Mouse (Mus musculus) right cerebral cortex, postnatal 25 days (tissue): ENCODE measurements around the gene Cnnm2.
"Not testable (repeated sequence)": the region's sequence is repeated elsewhere in the genome, so short reads cannot be mapped to it uniquely, and the experiment has no call there.

Source experiments
- DNase-seq: peaks from one replicate; pipeline ENCODE4 v3.0.0; 2022

The Cnnm2 gene

GRCm38 (mm10) chr19:46760375-46761160 is 828 bp upstream of the Cnnm2 start:
- DNase-seq: peak; percentile 84

GRCm38 (mm10) chr19:46761971-46762290 is 535 bp downstream of the Cnnm2 start:
- no peak for DNase-seq

- DNase-seq: peak; percentile 48
Measured at GRCm38 (mm10) chr19:46762291-46762991, 1.0 kb downstream of the Cnnm2 start.

GRCm38 (mm10) chr19:46762992-46763342 is 1.6 kb downstream of the Cnnm2 start:
- DNase-seq: no peak

- DNase-seq: no peak
Measured at GRCm38 (mm10) chr19:46763356-46763755, 2.0 kb downstream of the Cnnm2 start.

GRCm38 (mm10) chr19:46763932-46764762 is 2.8 kb downstream of the Cnnm2 start:
- no peak for DNase-seq

- DNase-seq: no peak
Measured at GRCm38 (mm10) chr19:46764763-46765117, 3.3 kb downstream of the Cnnm2 start.

GRCm38 (mm10) chr19:46766125-46766524 is 4.7 kb downstream of the Cnnm2 start:
- DNase-seq: no peak

GRCm38 (mm10) chr19:46769759-46770158 is 8.4 kb downstream of the Cnnm2 start:
- DNase-seq: no peak

- DNase-seq: no peak
Measured at GRCm38 (mm10) chr19:46771801-46772200, 10.4 kb downstream of the Cnnm2 start.

GRCm38 (mm10) chr19:46776391-46776790 is 15.0 kb downstream of the Cnnm2 start:
- DNase-seq: no peak

GRCm38 (mm10) chr19:46776850-46777249 is 15.5 kb downstream of the Cnnm2 start:
- DNase-seq: no peak

GRCm38 (mm10) chr19:46777928-46778680 is 16.7 kb downstream of the Cnnm2 start:
- DNase-seq: no peak

GRCm38 (mm10) chr19:46779130-46779529 is 17.7 kb downstream of the Cnnm2 start:
- DNase-seq: not testable (repeated sequence)

- DNase-seq: no peak
Measured at GRCm38 (mm10) chr19:46784038-46784437, 22.6 kb downstream of the Cnnm2 start.

GRCm38 (mm10) chr19:46784502-46784901 is 23.1 kb downstream of the Cnnm2 start:
- no peak for DNase-seq

GRCm38 (mm10) chr19:46785633-46786032 is 24.2 kb downstream of the Cnnm2 start:
- DNase-seq: no peak

- DNase-seq: no peak
Measured at GRCm38 (mm10) chr19:46789782-46790181, 28.4 kb downstream of the Cnnm2 start.

GRCm38 (mm10) chr19:46791360-46791759 is 30.0 kb downstream of the Cnnm2 start:
- no peak for DNase-seq

GRCm38 (mm10) chr19:46791921-46792320 is 30.5 kb downstream of the Cnnm2 start:
- no peak for DNase-seq

- no peak for DNase-seq
Measured at GRCm38 (mm10) chr19:46792480-46792879, 31.1 kb downstream of the Cnnm2 start.

GRCm38 (mm10) chr19:46794181-46794580 is 32.8 kb downstream of the Cnnm2 start:
- no peak for DNase-seq
